Mouse (Mus musculus) lung, adult 2 months (tissue): ENCODE results near the gene Gfpt2.

ENCODE experiments used
- CTCF ChIP-seq: fragments of 200-500 bp; IDR thresholded peaks from 2 replicates; pipeline ENCODE4 v1.5.1; 2011; ENCODE audit warnings: mild to moderate bottlenecking, low read length, control low read depth; ENCODE audit not compliant: insufficient read depth
- POLR2A ChIP-seq: fragments of 200-500 bp; IDR thresholded peaks from 2 replicates; pipeline ENCODE4 v1.6.1; 2011; ENCODE audit warnings: low read depth, mild to moderate bottlenecking, control low read depth, low read length, borderline replicate concordance; ENCODE audit errors: extremely low read depth

DNA sequence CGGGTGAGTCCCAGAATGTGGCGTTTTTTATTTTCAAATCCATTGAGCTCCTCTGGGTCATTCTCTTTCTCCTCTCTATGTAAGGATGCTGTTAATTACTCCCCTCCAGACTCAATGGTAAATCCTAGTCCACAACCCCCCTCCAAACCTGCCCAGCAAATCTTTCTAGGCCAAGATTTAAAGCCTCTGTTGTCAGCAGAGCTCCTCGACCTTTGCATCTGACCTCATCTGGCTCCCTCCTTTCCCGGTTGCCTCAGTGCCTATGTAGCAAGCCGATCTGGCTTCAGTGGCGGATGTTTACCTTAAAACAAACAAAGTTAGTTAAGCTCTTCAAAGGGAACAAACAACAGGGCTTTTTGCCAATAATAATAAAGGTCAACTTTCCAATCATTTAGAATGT, 33.3 kb downstream of the Gfpt2 start:
- TF ChIP-seq CTCF (no peak), POLR2A (no peak)
